Mouse (Mus musculus): Measurements from ENCODE around the gene Bcas3. TPM values are rescaled to one million over a fixed set of nuclear protein-coding genes. Genes with fewer than 3 reads are reported as not detected.

Gene Bcas3
- polyA plus RNA-seq, 1 experiment from 2014 or later = 29.7 TPM

DNA sequence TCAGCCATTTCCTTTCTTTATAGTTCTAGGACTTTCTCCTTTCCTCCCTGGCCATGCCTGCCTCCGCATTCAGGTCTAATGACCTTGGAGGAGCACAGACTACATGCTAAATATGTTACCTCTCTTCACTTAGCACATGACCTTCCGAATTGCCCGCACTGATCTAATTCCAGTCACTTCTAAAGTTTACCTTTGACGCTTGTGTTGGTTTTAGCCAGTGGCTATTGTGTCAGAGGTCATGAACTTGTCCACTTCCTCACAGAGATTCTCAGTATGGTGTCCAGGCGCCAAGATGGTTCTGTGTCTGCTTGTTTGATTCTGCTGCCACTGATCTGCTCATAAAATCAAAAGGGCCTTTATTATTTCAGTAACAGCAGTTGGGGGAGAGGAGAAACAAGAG, 338.3 kb downstream of the Bcas3 start:
- no peak overlapping the region for H3K4me2 ChIP-seq (ENCODE audit: low read length)
- WGBS = 57% methylated on average over 5 of the region's 5 CpGs
- H3K4me3 ChIP-seq (ENCODE audit: low read length) = no peak overlapping the region
- H3K9ac ChIP-seq (ENCODE audit: low read depth, low read length) = no peak overlapping the region
- no peak overlapping the region for H3K27ac ChIP-seq (ENCODE audit: low read depth, low read length)
- H3K4me1 ChIP-seq (ENCODE audit: control insufficient read depth, insufficient read depth, low read depth, low read length) = no peaks in the 10 kb centered on the region
- ATAC-seq = no peak
- H3K27me3 ChIP-seq (replicated peaks; ENCODE audit: control insufficient read depth, insufficient read depth, low read length) = no peaks in the 10 kb centered on the region
- H3K36me3 ChIP-seq (ENCODE audit: control insufficient read depth, insufficient read depth, low read length) = no peaks in the 10 kb centered on the region
- H3K9me3 ChIP-seq (ENCODE audit: control insufficient read depth, low read length) = no peaks in the 10 kb centered on the region

DNA sequence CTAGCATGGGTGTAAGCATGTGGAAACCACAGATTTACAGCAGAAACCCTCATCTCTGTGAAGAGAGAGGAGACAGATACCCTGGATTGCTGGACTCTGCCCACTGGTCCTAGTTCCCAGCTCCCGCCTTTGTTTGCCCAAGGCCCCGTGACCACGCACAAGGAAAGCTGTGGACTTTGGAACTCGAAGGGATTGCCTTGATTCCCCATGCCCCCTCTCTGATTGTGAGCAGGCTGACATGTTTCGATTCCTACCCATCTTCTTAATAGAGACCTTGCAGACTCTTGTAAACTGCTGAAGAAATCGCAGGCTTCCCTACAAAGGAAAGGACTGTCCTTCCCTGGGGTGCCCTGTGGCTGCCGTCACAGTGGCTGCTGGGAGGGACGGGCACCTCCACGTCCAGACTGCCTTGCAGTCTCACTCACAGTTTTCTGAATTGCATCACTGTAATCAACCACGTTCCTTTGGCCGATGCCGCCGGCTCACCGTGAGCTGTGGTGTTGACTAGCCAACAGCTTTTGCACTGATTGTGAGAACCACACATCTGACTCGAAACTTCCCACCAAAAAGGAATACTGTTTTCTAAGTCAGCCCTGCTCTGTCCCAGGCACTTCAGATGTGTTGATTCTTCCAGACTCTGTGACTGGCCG, 342.8 kb downstream of the Bcas3 start:
- no peak overlapping the region for H3K9ac ChIP-seq (ENCODE audit: low read depth, low read length)
- 58% methylated on average over 16 of the region's 16 CpGs for WGBS

DNA sequence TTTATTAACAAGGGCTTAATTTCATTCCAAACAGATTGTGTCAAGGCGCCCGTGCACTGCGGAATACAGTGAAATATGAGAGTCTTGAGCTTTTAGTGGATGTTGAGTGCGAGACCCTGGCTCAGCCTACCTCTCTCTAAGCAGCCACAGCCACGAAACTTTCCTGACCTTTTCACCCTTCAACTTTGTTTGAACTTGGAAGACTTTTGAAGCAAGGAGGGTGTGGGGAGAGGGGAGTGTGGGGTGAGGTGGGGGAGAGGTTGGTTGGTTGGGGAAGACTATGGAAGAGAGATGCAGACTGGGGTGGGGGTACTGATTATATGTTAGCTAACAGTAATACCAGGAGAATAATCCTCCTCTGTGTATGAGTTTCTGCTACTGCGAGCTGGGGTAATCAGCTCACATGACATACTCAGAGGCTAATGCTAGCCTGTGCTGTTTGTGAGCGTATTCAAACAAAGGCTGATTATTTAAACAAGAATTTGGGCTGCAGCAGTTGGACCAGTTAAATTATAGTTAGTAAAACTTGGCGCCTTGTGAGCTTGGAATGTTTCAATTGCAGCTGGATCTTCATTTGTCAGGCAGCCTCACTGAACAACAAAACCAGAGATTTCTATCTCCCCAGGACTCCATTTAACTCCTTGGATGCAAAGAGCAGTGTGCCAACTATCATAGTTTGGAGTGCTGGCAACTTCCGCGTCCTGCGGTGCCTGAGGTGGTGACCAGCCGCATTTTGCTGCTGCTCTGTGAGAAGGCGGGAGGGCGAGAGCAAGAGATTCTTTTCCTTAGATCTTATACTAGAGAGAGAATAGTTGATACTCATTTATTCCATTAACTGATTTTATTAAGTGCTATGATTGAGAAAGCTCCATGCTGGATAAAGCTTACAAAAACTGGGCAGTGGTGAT, 343.8 kb downstream of the Bcas3 start:
- H3K9me3 ChIP-seq (ENCODE audit: control insufficient read depth, low read length) = no peaks in the 10 kb centered on the region
- H3K4me3 ChIP-seq (ENCODE audit: low read length) = no peak overlapping the region
- H3K27me3 ChIP-seq (replicated peaks; ENCODE audit: control insufficient read depth, insufficient read depth, low read length) = no peaks in the 10 kb centered on the region
- WGBS = 44% methylated on average over 14 of the region's 14 CpGs
- H3K9ac ChIP-seq (ENCODE audit: low read depth, low read length) = no peak overlapping the region
- H3K4me2 ChIP-seq (ENCODE audit: low read length) = no peak overlapping the region
- H3K36me3 ChIP-seq (ENCODE audit: control insufficient read depth, insufficient read depth, low read length) = no peaks in the 10 kb centered on the region
- no peak for ATAC-seq
- H3K4me1 ChIP-seq (ENCODE audit: control insufficient read depth, insufficient read depth, low read depth, low read length) = peaks cover 7% of the 10 kb centered on the region
- H3K27ac ChIP-seq (ENCODE audit: low read depth, low read length) = no peak overlapping the region

More for the DNA sequence above, 342.8 kb downstream of the Bcas3 start:
- Histone ChIP-seq H3K4me2 (ENCODE audit: low read length) (no peak overlapping the region), H3K27me3 (replicated peaks; ENCODE audit: control insufficient read depth, insufficient read depth, low read length) (no peaks in the 10 kb centered on the region), H3K9me3 (ENCODE audit: control insufficient read depth, low read length) (no peaks in the 10 kb centered on the region), H3K36me3 (ENCODE audit: control insufficient read depth, insufficient read depth, low read length) (no peaks in the 10 kb centered on the region), H3K27ac (ENCODE audit: low read depth, low read length) (no peak overlapping the region), H3K4me3 (ENCODE audit: low read length) (no peak overlapping the region), H3K4me1 (ENCODE audit: control insufficient read depth, insufficient read depth, low read depth, low read length) (peaks cover 7% of the 10 kb centered on the region)
- ATAC-seq = no peak

- 90% methylated on average over 4 of the region's 4 CpGs for whole genome bisulfite sequencing
- Histone ChIP-seq H3K27me3 (replicated peaks; ENCODE audit: control insufficient read depth, insufficient read depth, low read length) (no peaks in the 10 kb centered on the region), H3K27ac (ENCODE audit: low read depth, low read length) (no peak overlapping the region), H3K4me1 (ENCODE audit: control insufficient read depth, insufficient read depth, low read depth, low read length) (peaks cover 7% of the 10 kb centered on the region), H3K36me3 (ENCODE audit: control insufficient read depth, insufficient read depth, low read length) (no peaks in the 10 kb centered on the region), H3K9ac (ENCODE audit: low read depth, low read length) (no peak overlapping the region), H3K4me3 (ENCODE audit: low read length) (no peak overlapping the region), H3K9me3 (ENCODE audit: control insufficient read depth, low read length) (no peaks in the 10 kb centered on the region), H3K4me2 (ENCODE audit: low read length) (no peak overlapping the region)
- ATAC-seq = no peak
Measured at GRCm38 (mm10) chr11:85697468-85697867, 344.5 kb downstream of the Bcas3 start.

DNA sequence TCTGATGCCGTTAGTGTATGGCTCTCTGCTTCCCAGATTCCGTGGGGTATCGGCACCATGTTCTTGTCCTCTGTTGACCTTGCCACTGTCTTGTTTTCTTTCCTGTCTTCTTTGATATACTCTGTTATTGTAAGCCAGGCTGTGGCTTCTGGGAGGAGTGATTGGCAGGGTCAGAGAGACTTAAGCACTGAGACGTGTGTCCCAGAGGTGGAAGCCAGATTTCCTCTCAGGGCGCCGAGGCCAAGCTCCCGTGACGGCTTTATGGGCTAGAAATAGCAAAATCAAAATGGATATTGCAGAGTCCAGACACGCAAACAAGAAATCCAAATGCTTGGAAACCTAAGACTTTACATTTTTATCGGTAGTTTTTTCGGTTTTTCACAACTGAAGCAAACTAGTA, 345.3 kb downstream of the Bcas3 start:
- H3K9ac ChIP-seq (ENCODE audit: low read depth, low read length) = no peak overlapping the region
- H3K4me2 ChIP-seq (ENCODE audit: low read length) = no peak overlapping the region
- no peaks in the 10 kb centered on the region for H3K9me3 ChIP-seq (ENCODE audit: control insufficient read depth, low read length)
- no peaks in the 10 kb centered on the region for H3K27me3 ChIP-seq (replicated peaks; ENCODE audit: control insufficient read depth, insufficient read depth, low read length)
- no peaks in the 10 kb centered on the region for H3K36me3 ChIP-seq (ENCODE audit: control insufficient read depth, insufficient read depth, low read length)
- H3K27ac ChIP-seq (ENCODE audit: low read depth, low read length) = no peak overlapping the region
- no peak overlapping the region for H3K4me3 ChIP-seq (ENCODE audit: low read length)
- peaks cover 7% of the 10 kb centered on the region for H3K4me1 ChIP-seq (ENCODE audit: control insufficient read depth, insufficient read depth, low read depth, low read length)
- WGBS = 80% methylated on average over 11 of the region's 11 CpGs
- ATAC-seq = no peak

- Histone ChIP-seq H3K9ac (ENCODE audit: low read depth, low read length) (no peak overlapping the region), H3K4me3 (ENCODE audit: low read length) (no peak overlapping the region), H3K36me3 (ENCODE audit: control insufficient read depth, insufficient read depth, low read length) (no peaks in the 10 kb centered on the region), H3K4me2 (ENCODE audit: low read length) (no peak overlapping the region), H3K4me1 (ENCODE audit: control insufficient read depth, insufficient read depth, low read depth, low read length) (no peaks in the 10 kb centered on the region), H3K27ac (ENCODE audit: low read depth, low read length) (no peak overlapping the region), H3K9me3 (ENCODE audit: control insufficient read depth, low read length) (no peaks in the 10 kb centered on the region), H3K27me3 (replicated peaks; ENCODE audit: control insufficient read depth, insufficient read depth, low read length) (no peaks in the 10 kb centered on the region)
- ATAC-seq = no peak
- WGBS = 82% methylated on average over 4 of the region's 4 CpGs
Measured at GRCm38 (mm10) chr11:85704062-85704748, 351.2 kb downstream of the Bcas3 start.

DNA sequence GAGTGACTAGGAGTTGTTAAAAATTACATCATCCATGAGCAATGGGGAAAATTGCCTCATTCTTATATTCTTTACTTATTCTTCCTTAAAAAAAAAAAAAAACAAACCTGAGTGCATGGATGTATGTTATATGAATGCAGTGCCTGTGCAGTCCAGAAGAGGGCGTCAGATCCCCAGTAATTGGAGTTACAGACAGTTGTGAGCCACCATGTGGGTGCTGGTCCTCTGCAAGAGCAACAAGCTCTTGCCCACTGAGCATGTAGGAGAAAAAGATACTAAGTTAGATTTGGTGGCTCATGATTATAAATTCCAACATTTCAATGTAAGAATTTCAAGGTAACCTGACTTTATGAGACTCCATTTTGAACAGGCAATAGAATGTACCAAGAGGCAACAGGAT, 353.7 kb downstream of the Bcas3 start:
- no peak overlapping the region for H3K4me3 ChIP-seq (ENCODE audit: low read length)
- no peak overlapping the region for H3K27ac ChIP-seq (ENCODE audit: low read depth, low read length)
- no peaks in the 10 kb centered on the region for H3K9me3 ChIP-seq (ENCODE audit: control insufficient read depth, low read length)
- no peaks in the 10 kb centered on the region for H3K36me3 ChIP-seq (ENCODE audit: control insufficient read depth, insufficient read depth, low read length)
- no peak overlapping the region for H3K9ac ChIP-seq (ENCODE audit: low read depth, low read length)
- no peak for ATAC-seq
- no peak overlapping the region for H3K4me2 ChIP-seq (ENCODE audit: low read length)
- no peaks in the 10 kb centered on the region for H3K4me1 ChIP-seq (ENCODE audit: control insufficient read depth, insufficient read depth, low read depth, low read length)
- 19% methylated on average over 1 of the region's 1 CpGs for WGBS
- H3K27me3 ChIP-seq (replicated peaks; ENCODE audit: control insufficient read depth, insufficient read depth, low read length) = no peaks in the 10 kb centered on the region

GRCm38 (mm10) chr11:85707496-85707895, 354.5 kb downstream of the Bcas3 start:
- Histone ChIP-seq H3K4me1 (ENCODE audit: control insufficient read depth, insufficient read depth, low read depth, low read length) (no peaks in the 10 kb centered on the region), H3K9me3 (ENCODE audit: control insufficient read depth, low read length) (no peaks in the 10 kb centered on the region), H3K27me3 (replicated peaks; ENCODE audit: control insufficient read depth, insufficient read depth, low read length) (no peaks in the 10 kb centered on the region), H3K4me2 (ENCODE audit: low read length) (no peak overlapping the region), H3K36me3 (ENCODE audit: control insufficient read depth, insufficient read depth, low read length) (no peaks in the 10 kb centered on the region), H3K27ac (ENCODE audit: low read depth, low read length) (no peak overlapping the region), H3K9ac (ENCODE audit: low read depth, low read length) (no peak overlapping the region), H3K4me3 (ENCODE audit: low read length) (no peak overlapping the region)
- 92% methylated on average over 1 of the region's 1 CpGs for WGBS
- no peak for ATAC-seq

- 80% methylated on average over 6 of the region's 6 CpGs for WGBS
- Histone ChIP-seq H3K27me3 (replicated peaks; ENCODE audit: control insufficient read depth, insufficient read depth, low read length) (no peaks in the 10 kb centered on the region), H3K27ac (ENCODE audit: low read depth, low read length) (no peak overlapping the region), H3K36me3 (ENCODE audit: control insufficient read depth, insufficient read depth, low read length) (no peaks in the 10 kb centered on the region), H3K4me3 (ENCODE audit: low read length) (no peak overlapping the region), H3K4me2 (ENCODE audit: low read length) (no peak overlapping the region), H3K4me1 (ENCODE audit: control insufficient read depth, insufficient read depth, low read depth, low read length) (peaks cover 5% of the 10 kb centered on the region), H3K9ac (ENCODE audit: low read depth, low read length) (no peak overlapping the region), H3K9me3 (ENCODE audit: control insufficient read depth, low read length) (no peaks in the 10 kb centered on the region)
- no peak for ATAC-seq
Measured at GRCm38 (mm10) chr11:85709147-85709546, 356.2 kb downstream of the Bcas3 start.
